Mouse (Mus musculus) T-helper 1 cell (primary cell): ENCODE data around the gene Upk1b.
"Not testable (repeated sequence)": the region's sequence is repeated elsewhere in the genome, so short reads cannot be mapped to it uniquely, and the experiment has no call there.

ENCODE experiments used
- in situ Hi-C: fragments of 300-600 bp; cut with MboI, MseI; formaldehyde crosslinking; loops from one replicate; pipeline ENCODE4 v1.15.1; 2025; ENCODE audit warnings: high pct_unique_total_duplicates

Upk1b gene

DNA sequence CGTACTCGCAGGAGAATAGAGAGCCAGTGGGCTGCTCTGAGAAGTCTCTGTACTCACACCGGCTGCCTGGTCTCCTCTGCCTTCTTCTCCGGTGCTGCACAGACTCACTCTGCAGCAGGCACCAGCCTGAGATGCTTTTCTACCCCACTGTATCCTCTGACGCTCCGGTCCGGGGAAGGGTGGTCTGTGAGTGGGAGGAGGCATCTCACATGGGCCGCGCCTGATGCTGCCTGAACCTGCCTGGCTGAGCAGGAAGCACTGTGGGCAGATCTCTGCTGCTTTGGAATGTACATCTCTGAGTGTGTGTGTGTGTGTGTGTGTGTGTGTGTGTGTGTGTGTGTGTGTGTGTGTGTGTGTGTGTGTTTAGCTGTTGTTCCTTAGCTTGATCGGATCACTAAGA is at the start of gene Upk1b:
Gene Upk1b (minus strand): TSS at position 238 of the 400 bp plus-strand sequence.
- in situ Hi-C loops, result no loop called here

DNA sequence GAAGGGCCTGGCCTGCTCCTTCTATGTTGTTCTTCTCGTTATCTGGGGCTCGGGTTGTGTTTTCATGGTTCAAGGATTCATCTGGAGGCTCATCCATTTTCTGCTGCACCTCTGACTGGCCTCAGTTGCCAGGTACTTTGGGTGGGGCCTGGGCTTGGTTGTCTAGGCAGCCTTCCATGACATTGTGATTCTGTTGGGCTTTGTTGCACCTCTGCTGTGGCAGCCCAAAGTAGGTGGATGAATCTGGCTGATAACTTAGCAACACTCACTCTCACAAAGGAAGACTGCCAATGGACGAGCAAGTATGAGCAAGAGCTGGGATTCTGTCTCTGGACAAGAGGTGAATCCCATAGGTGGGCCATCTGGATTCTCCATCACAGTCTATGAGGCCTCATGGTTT is 28.5 kb upstream of the Upk1b start, which contains the start of gene 4930435E12Rik:
Gene 4930435E12Rik (minus strand): TSS at position 101 of the 400 bp plus-strand sequence.
- in situ Hi-C loops, result no loop called here

DNA sequence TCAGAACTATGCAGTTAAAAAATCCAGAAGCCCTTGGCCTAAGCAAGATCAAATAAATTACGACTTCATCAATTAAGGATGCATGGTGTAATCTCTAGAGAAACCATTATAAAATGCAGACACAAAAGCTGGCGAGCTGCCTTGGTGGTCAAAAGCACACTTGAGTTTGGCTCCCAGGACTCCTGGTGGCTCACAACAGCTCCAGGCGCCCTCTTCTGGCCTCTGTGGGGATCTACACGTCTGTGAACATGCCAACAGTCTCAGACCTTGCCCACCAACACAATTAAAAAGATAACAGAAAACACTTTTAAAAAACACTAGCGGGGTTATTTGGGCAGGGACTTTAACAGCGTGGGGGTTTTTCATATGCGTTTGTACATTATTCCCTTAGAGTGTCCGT is 12.4 kb upstream of the Upk1b start:
- in situ Hi-C loops, result no loop called here

DNA sequence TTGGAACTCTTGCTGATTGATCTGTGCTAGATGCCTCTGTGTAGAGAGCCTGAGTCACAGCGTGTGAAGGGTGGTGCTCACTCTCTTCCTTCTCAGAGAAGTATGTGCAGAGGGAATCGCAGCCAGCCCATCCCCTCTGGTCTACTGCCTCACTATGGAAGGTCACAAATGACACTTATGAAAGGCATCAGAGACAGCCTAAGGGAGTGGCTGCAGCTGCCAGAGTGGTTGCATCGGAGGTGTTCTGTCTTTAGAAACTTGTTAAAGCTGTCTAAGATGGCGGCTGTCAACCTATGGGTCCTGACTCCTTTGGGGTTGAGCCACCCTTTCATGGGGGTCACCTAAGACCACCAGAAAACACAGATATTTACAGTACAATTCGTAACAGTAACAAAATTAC is 10.1 kb upstream of the Upk1b start:
- in situ Hi-C loops, result no loop called here

DNA sequence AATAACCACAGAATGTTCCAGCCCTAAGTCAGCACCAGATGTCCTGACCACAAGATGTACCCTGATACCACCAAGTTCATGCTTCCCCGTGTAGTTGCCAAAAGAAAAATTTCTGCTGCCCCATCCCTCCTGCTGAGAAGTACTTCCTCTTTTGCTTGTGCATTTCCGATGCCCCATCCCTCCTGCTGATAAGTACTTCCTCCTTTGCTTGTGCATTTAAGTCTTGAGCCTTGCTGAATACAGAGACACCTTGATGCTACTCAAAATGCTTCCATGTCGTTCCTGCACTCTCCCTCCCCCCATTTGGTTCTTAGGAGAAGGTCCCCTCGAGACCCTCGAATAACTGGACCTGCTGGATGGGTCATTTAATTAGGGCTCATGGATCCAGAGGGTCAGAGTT is 7.7 kb upstream of the Upk1b start:
- in situ Hi-C loops, result not testable (repeated sequence)

DNA sequence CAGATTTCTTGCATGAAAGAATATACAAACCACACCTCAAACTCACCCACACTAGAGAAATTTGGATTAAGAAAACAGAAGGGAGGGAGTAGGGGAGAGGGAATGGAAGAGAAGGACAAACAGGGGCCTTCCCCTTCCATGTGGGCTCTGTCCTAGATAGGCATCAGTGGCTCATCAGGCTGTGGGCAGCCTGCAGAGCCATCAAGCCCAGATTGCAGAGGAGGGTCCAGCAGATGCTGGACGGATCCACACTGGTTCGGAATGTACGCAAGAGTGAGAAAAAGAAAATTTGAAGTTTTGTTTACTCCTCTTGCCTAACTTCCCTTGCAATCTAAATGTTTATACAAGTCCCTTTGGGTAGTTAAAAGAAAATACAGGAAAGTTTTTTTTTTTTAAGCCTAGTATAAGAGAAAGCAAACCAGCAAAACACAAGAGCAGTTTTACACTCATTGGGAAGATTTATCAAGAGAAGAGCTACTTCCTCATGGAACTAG is 1.1 kb downstream of the Upk1b start:
- in situ Hi-C loops, result loop anchor here (10.0 kb wide), 1 partner anchor 174 kb away; no protein-coding TSS in a partner anchor

DNA sequence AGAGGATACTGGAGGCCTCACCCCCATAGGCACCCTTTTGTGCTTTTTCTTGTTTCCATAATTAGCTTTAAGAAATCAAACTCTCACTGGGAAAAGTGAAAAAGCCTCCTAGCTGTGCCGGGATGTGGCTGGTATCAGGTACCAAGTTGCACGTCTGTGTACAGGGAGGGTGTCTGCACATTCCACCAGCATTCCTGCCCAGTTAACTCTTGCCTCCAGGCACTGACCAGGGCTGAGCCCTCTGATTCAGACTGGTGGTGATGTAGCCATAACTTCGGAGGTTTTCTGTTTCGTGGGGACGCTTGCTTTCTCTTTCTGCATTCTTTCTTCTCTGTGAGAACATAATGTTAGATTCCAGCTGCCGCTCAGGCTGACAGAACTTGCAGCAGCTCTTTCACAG is 7.0 kb downstream of the Upk1b start:
- in situ Hi-C loops, result loop anchor here (10.0 kb wide), 1 partner anchor 168 kb away; no protein-coding TSS in a partner anchor

DNA sequence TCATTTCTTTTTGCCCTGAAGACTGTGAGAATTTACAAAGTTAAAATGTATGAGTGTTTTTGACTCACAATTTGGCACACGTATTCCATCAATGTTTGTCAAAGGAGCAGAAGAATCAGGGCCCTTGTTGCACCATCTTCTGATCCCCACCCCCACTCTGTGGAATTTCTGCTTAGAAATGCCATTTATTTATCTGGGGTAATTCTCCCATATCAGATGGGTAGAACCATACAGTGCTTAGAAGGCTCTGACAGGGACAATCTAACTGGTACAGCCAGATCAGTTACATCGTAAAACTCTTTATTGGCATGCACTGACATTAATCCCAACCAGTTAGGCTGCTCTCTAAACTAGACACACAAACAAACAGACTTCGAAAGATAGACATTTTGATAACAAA is 10.2 kb downstream of the Upk1b start:
- in situ Hi-C loops, result loop anchor here (5.0 to 10.0 kb wide), 2 partner anchors 98 to 165 kb away; no protein-coding TSS in a partner anchor

DNA sequence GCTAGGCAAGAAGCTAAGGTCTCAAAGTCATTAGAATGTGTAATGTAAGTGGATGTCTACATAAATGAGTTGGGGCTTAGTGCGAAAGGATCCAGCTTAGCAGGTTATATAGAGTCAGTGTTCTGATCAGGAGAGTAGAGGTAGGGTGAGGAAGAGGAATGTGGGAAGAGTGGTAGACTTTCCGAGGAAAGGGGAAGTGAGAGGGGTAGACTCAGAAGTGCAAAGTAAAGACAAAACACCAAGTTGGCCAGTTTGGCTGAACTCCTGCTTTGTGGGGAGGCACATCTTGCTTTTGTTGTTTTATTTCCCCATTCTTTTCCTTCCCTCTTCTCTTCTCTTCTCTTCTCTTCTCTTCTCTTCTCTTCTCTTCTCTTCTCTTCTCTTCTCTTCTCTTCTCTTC is 11.1 kb downstream of the Upk1b start:
- in situ Hi-C loops, result loop anchor here (5.0 kb wide), 1 partner anchor 97 kb away; no protein-coding TSS in a partner anchor

DNA sequence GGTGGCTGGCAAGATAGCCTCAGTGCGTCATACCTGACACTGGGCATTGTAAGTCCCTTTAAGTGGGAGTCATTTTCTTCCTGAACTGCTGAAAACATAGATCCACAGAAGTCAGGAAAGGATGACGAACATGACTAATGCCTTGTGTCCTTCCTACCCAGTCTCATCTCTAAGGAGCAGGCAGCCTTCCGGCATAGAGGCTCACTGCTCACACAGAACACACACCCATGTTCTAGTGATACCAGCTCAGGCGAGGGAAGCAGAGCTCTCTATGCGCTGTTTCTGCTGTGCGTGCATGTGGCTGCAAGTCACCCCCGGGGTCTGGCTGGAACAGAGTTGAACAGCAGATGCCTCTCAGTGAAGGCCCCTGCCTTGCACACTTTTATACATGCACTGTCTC is 14.8 kb downstream of the Upk1b start:
- in situ Hi-C loops, result loop anchor here (5.0 kb wide), 1 partner anchor 93 kb away; no protein-coding TSS in a partner anchor

DNA sequence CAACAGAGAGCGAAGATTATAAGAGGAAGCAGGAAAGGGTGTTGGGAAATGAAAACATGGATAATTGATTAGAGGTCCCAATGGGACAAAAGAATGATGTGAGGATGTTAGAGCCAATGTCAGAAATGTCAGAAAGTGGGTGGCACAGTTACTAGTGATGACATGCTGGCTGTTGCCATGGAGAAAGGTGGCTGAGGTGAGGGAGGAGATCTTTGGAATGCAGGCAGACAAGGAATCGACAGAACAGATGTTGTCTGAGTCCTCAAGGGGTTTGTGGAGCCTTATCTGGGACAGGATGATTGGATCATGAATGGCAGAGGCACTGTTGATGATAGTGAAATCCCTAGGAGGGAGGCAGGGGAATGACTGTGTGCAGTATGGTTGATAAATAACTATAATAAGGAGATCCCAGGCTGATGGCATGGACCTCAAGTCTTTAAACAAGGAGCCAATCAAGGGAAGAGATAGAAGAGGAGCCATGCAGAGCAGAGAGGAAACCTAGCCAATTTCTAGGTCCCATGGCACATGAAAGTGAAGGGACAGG is 17.5 kb downstream of the Upk1b start:
- in situ Hi-C loops, result no loop called here

DNA sequence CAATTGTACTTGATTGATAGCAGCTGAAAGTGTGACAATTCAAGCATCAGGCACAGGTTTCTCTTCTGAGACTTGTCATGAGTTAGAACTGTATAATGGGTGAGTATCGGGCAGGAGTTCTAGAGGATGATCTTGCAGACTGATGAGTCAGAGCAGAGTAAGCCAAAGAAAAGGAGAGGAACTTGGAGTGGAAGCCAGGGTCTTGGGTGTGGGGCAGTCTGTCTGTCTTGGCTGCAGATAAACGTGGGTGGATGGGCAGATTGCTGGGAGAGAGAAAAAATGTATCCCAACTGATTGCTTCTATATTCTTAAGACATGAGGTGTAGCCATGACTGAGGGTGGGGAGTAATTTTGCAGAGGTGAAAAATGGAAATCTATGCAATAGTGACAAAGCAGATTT is 18.2 kb downstream of the Upk1b start:
- in situ Hi-C loops, result no loop called here

DNA sequence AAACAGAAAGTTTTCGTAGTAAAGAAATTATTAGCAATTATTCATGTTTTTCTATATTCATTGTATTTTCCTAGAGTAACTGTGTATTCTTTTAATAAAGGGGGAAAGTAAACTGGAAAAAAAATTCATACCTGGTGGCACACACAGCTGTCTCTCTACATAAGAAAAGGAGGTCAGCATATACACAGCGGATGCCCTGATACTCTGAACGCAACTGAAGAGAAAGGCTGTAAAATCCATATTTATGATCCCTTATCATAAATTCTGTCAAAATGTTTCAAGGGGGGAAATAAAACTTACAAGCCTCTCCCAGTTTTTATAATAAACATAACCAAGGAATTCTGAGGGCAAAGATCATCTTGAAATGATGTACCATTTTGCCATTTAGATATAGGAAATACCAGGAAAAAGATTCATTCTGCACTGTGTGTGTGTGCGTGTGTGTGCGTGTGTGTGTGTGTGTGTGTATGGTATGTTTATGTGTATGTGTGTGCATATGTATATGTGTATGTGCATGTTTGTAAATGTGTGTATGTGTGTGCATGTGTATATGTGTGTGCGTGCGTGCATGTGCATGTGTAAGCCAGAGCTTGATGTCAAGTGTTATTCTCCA is 19.1 kb downstream of the Upk1b start:
- in situ Hi-C loops, result no loop called here

DNA sequence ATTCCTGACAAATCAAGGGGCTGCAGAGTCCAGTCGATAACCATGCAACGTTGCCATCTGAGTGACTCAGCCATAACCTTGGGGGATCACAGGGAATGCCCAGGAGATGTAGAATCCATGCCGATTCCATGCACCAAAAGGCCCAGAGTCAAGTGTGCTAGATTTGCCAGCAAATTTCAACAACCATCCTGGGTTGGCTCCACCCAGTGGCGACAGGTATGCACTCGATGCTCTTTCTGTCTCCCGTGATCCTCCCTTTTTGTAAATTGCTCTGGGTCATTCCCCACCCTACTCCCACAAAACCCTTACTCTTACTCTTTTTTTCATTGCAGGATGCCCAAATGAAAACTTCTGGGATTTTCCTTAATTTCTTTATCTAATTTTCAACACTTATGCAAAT is 23.8 kb downstream of the Upk1b start:
- in situ Hi-C loops, result no loop called here

DNA sequence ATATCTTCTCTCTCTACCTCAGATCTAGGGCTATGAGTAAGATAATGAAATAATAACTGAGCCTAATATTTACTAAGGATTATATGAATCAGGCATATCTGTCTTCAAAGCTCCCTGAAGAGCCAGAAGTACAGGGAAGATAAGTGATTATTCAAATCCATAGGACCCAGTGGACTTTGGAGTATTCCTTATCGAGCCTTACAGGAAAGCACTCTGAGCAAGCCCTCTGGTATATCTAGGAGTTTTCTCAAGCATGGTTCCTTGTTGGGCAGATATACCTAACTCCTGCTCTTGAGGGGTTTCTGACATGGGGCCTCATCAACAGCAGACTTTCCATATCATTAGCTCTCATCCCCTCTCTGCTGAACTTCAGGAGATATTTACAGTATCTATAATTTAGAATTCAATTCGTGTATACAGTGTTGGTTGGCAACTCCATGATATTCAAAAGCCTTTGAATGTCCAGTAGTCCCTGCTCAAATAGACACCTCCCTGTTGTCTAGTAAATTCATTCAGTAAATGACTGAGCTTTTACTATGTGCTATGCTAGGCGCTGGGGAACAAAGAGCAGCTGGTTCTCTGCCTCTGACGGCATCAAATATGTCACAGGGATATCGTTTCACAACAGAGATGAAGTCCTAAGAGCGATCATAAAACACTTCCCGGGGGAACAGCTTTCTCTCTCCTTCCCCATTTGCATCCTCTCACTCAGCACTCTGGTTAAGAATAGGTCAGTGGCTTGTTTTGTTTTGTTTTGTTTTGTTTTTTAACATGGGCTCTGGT is 25.0 kb downstream of the Upk1b start:
- in situ Hi-C loops, result no loop called here

DNA sequence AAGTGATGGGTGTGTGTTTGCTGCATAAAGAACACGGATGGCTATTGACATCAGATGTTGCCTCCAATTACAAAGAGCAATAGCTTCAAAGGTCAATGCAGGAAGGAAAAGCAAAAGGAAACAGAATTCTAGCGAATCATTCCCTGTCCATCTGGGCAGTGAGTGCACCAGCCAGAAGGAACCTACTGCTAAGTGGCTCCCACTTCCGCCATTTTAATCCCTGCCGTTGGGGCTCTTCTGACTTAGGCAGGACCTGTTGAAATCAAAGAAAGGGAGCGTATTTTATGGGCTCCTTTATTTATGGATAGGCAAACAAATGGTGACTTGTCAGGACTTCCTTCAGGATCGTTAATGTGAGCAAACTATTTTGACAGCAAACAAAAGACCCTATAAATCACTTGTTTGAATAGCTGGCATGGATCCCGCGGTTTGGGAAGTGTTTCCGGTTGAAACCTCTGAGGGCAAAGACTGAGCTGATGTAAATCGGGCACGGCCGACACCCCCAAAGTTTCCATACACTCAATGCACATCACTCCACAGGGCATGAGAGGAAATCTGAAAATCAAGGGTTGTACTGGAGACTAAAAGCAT is 27.1 kb downstream of the Upk1b start:
- in situ Hi-C loops, result no loop called here

DNA sequence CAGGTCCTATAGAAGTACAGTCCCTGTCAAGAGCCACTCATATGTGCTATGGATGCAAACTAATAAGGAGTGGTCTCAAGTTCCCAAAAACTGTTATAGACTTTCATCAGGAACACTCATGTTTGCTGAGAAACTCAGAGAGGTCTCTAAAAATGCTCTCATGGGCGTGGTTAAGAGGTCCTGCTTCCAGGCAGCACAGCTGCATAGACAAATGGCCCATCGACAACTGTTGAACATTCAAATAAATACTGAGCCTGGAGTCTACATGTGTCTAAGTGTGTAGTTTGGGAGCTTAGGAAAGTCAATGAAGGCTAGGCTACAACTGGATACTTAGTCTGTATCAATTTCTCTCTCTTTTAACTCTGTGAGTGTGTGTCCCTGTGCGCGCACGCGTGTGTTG is 29.0 kb downstream of the Upk1b start:
- in situ Hi-C loops, result no loop called here

DNA sequence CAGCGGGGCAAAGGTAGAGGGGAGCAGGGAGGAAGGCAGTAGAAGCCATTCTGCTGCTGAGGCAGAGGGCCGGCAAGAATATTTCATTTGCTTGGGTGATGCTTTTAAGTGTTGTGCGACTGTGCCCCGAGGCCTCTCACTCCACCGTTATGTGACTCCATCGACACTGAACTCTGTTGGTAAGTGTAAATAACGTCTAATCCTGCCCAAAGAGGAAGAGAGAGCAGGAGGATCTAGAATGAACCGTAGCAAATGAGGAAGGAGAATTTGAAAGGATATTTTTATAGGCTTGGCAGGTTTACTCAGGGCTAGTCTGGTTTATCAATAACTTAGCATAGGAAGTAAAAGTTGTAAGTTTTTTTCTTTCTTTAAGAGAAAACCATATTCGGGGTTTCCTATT is 30.6 kb downstream of the Upk1b start:
- in situ Hi-C loops, result no loop called here

DNA sequence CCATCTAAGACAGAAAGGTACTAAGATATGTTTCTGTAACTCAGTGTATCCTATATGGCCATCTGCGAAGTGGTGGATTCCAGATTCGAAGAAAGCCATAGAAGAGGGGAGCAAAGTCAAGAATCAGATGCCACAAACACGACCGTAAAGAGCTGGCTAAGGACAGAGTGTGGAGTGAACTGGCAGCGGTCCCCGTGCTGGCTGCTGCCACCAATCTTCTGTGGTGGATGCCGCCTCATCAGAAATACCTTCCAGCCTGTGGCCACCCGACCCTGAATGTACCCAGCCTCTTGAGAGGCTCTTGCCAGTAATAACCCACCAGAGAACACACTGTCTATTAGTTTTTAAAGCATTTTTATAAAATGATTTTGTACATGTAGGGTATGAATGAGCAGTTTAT is 31.7 kb downstream of the Upk1b start:
- in situ Hi-C loops, result no loop called here

DNA sequence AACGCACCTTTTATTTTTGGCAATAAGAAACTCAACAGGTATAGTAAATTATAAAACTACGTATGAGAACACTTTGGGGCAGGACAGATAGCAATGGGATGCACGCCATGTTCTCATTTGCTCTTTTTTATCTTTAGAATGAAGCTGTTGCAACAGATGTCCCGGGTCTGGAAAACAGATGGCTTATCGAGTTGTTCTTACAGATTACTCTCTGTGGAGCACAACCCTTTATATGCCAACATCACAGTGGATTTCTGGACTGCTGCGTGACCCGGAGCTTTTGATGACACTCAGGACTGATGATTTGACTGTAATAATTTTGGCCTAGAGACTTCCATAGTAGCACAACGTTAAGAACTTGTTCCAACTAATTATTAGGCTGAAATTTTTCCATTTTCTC is 32.4 kb downstream of the Upk1b start:
- in situ Hi-C loops, result no loop called here

DNA sequence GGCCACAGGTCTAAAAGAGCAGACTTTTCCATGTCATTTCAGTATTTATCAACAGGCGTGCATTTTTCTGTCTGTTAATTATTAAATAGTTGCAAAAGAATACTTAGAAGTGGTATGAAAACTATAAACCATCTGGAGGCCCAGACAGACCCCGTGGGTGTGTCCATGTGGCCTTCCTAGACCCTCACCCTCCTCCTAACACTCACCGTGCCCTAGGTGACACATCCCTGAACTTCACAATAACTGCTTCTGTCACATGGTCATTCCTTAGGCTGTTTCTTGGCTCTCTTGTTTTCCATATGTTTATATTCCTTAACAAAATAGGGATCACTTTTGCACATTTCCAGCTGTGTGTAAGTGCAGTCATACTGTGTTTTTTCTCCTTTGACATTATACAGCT is 33.5 kb downstream of the Upk1b start:
- in situ Hi-C loops, result no loop called here

DNA sequence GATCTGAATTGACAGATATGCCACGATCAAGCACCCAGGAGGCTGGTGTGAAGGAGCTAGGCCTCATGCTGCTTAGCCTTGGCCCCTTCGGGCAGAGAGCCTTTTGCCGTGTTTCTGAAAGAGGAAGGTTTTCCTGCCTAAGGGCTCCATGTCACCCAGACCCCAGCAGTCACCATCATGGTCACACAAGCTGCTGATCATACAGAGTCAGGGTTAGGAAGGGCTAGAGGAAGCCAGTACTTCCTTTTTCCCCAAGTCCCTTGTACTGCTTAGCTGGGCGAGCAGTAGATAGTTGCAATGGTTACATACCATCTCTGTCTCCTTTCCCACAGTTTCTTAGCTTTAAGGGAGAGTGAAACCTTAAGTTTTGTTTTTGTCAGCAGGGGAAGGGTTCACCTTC is 36.6 kb downstream of the Upk1b start:
- in situ Hi-C loops, result no loop called here
